Mouse (Mus musculus) left cerebral cortex, postnatal 25 days (tissue): ENCODE results near the gene Prelid3b. TPM values are rescaled to one million over a fixed set of nuclear protein-coding genes. Genes with fewer than 3 reads are reported as not detected.
A peak's percentile ranks its signal among the peaks of the same experiment; 100 is the strongest.

Experiments used
- DNase-seq, 2 experiments: peaks; one replicate each; pipeline ENCODE4 v3.0.0; 2022; ENCODE audit warnings: low spot score in 2 of 2, mixed read lengths in 1 of 2
- intact Hi-C: fragments of 180-260 bp; cut with DNase I; formaldehyde crosslinking; loops from one replicate; pipeline ENCODE4 v1.15.1; 2025
- total RNA-seq, 2 experiments: library from RNA; stranded (reverse); gene quantifications; 2 replicates each; pipeline ENCODE4 v1.2.3; 2021

The Prelid3b gene
- total RNA-seq, 2 experiments from 2014 or later: 44.1 to 44.4 TPM

GRCm38 (mm10) chr2:174436076-174436701 lies 36.7 kb downstream of the Prelid3b start:
- intact Hi-C loops: no loop called here
- peak in 1 of 2 experiments; percentile 14 for DNase-seq

DNA sequence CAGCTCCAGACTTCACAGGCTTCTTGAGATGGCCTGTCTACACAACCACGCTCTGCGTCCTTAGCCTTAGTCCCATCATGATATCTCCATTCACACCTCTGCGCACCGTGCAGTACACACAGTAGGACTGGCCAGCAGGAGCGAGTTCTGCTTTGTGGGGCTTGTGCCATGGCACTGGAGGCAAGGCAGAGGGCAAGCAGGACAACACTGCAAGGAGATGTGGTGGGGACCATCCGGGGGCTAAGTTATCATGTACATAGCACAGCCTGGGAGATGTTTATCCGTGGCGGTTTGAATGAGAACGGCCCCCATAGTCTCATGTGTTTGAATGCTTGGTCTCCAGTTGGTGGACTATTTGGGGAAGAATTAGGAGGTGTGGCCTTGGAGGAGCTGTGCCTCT lies 37.9 kb downstream of the Prelid3b start:
- no peak for DNase-seq
- intact Hi-C loops: no loop called here

GRCm38 (mm10) chr2:174428996-174429591 lies 43.8 kb downstream of the Prelid3b start:
- intact Hi-C loops: no loop called here
- DNase-seq: no peak

- intact Hi-C loops: no loop called here
- DNase-seq: no peak
Measured at GRCm38 (mm10) chr2:174428076-174428835, 44.6 kb downstream of the Prelid3b start.

DNA sequence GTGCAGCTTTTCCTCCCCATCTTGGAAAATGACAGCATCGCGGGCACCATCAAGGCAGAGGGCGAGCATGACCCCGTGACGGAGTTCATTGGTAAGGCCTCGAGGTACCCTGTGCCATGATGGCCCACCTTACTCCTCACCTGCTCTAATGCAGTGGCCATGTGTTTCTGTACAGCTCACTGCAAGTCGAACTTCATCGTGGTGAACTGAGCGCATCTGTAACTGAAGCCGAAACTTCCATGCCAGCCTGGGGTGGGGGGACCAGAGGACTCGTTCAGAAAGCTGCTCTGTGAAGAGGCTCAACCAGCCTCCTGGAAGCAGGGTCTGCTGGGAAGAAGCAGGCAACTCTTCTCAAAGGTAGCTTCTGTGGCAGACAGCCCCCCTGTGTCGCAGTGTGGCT lies 46.0 kb downstream of the Prelid3b start:
- DNase-seq: no peak
- intact Hi-C loops: no loop called here

DNA sequence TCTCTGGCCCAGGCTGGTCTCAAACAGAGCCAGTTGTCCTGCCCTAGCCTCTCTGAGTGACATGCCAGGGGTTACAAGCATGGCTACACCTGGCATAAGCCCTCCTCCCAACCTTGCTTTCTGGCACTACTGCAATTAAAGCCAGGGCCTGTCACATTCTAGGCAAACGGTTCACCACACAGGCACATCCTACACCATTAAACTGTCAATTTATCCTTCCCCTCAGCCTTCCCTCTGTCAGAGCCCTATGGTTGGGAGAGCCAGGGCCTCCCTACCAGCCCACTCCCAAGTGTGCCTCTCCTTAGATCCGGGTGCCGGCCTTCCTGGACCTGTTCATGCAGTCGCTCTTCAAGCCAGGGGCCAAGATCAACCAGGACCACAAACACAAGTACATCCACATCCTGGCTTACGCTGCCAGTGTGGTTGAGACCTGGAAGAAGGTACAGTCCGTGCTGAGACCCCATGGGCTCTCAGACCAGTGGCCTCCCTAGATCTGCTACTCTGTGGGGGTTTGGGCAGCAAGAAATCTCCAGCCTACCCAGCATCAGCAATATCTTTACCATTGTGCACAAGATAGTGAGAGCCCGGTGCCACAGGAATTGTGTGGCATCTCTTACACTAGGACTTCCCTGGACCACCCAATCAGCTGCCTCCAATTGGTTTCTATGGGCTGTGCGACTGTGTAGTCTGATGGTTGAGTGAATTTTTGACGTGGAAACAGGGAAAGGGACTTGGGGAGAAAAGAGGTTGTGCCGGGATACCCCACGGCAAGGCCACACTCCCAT lies 48.4 kb downstream of the Prelid3b start:
- DNase-seq: no peak
- intact Hi-C loops: no loop called here

DNA sequence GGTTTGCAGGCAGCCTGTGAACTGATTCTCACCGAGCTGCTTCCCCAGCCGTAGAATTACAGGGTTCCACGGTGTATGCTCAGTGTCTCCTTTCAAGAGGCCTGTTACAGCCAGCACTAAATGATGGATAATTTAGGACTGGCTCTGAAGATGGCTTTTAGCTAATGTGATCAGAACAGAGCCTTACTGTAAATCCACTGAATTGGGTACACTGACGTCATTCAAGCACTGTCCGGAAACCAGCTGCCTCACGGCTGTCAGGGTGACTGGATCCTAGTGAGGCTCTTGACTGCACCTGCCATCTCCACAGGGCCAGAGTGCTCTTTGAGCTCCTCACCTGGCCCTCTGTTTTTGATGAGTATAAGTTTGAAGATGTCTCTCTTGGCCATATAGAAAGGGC lies 51.8 kb downstream of the Prelid3b start:
- intact Hi-C loops: no loop called here
- no peak for DNase-seq

GRCm38 (mm10) chr2:174415731-174416310 lies 57.1 kb downstream of the Prelid3b start, which contains the start of gene Nelfcd:
Gene Nelfcd, plus strand, starts transcription at chr2:174415804.
- intact Hi-C loops: loop anchor here (2.0 to 5.0 kb wide), 2 partner anchors 47 to 79 kb away; no protein-coding TSS in a partner anchor
- DNase-seq: peak; percentile 90 to 94

Other genes with a start within 250 kb of the Prelid3b start
- 1,000 to 10,000 TPM; 1,712 to 1,744 TPM for gene Gnas, start 188.8 kb downstream of the Prelid3b start, total RNA-seq
- 1 to 10 TPM; 2.2 to 3.0 TPM for gene Gm20721, start 126.4 kb downstream of the Prelid3b start, total RNA-seq
- 10 to 100 TPM; 45.0 to 46.0 TPM for gene Nelfcd, start 57.3 kb downstream of the Prelid3b start, total RNA-seq
- 10 to 100 TPM; 27.4 to 31.6 TPM for gene Ctsz, start 34.0 kb downstream of the Prelid3b start, total RNA-seq
- not detected for gene Tubb1, start 22.4 kb downstream of the Prelid3b start, total RNA-seq
- 100 to 1,000 TPM; 323 to 342 TPM for gene Atp5e, start 9.0 kb downstream of the Prelid3b start, total RNA-seq
- 10 to 100 TPM; 16.8 to 18.3 TPM for gene Zfp831, start 170.5 kb upstream of the Prelid3b start, total RNA-seq